Mouse (Mus musculus): ENCODE data around the gene Slc9a8.

DNA sequence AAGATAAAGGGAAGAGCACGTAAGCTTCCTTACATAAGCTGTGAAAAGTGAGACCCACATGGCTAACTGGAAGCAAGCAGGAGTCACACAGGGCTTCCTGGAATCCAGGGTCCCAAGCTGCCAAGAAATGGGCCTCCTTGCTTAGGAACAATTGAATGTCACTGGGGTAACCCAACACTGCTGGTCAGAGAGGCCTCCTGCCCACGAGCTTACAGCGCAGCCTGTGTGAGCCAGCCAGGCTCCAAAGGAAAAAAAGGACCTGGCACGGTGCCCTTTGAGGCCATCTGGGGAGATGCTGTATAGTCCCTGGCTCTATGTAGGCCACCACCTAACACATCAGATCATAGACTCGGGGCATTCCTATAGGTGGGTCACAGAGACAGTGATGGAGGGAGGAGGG lies 48.2 kb upstream of the Slc9a8 start:
- TF ChIP-seq POLR2A (IDR thresholded peaks at IDR 0.05; ENCODE audit: insufficient read depth, low read depth, low read length) (no peak), CTCF (IDR thresholded peaks at IDR 0.05) (no peak)

Measured in heart, adult 2 months (tissue).